Mouse (Mus musculus): Measurements from ENCODE around the gene Thap8. TPM values are rescaled to one million over a fixed set of nuclear protein-coding genes. Genes with fewer than 3 reads are reported as not detected.
"Not testable (repeated sequence)": the region's sequence is repeated elsewhere in the genome, so short reads cannot be mapped to it uniquely, and the experiment has no call there.

The Thap8 gene
- polyA plus RNA-seq, 1 experiment from 2014 or later: 0.19 TPM

- WGBS: 86% methylated on average over 3 of the region's 3 CpGs
- not testable (repeated sequence) for H3K9me3 ChIP-seq (ENCODE audit: control insufficient read depth, low read length); ATAC-seq (ENCODE audit: low FRiP score)
These were observed 42.5 kb upstream of the Thap8 start for GRCm38 (mm10) chr7:30237374-30237773.

DNA sequence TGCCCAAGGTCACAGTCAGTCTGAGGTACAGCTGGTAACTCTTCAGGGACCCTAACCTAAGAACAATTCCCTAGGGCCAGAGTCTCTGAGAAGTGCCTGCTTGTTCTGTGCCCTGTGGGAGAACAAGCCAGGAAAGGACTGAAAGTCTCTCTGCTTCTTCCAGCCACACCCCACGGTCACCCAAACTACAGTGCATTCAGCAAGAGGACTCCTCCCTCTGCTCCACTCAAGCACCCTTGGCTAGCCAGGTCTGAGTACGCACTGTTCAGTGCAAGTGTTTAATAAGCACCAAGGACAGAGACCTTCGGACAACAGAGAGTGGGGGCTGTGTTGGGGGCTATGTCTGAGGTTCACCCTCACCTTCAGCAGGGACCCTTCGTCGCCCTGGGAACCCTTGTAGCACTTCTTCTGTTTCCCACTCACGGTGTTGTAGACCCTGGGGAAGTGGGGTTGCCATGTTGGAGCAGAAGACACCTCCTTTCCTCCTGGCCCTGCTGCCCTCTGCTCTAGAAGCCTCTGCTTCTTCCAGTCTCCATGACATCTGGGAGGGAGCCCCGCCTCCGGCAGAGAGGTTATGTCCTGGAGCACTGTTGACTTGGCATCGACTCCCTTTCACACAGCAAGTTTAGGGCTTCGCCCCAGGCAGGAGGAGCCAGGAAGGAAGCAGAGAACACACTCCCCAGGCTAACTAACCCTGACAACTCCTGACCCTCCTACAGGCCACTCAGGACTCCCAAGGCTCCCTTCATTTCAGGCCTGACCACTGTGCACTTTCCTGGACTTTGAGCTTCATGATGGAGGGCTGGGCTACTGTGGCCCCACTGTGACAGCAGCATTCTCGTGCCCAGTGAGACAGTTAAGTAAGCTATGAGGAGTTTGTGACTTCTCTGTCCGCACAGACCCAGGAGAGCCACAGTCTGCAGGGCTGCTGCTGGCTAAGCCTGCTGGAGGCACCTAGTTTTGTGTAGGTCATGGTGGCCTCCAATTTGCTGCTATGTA is 27.6 kb upstream of the Thap8 start:
- Histone ChIP-seq H3K9me3 (ENCODE audit: control insufficient read depth, low read length) (no peaks in the 10 kb centered on the region), H3K27ac (ENCODE audit: low read depth, low read length) (no peak overlapping the region), H3K4me3 (ENCODE audit: low read depth, low read length) (no peak overlapping the region), H3K27me3 (ENCODE audit: control insufficient read depth, insufficient read depth, low read length) (no peaks in the 10 kb centered on the region), H3K9ac (ENCODE audit: low read length) (no peak overlapping the region), H3K4me1 (ENCODE audit: control insufficient read depth, insufficient read depth, low read length) (no peaks in the 10 kb centered on the region), H3K4me2 (no peak overlapping the region), H3K36me3 (ENCODE audit: control insufficient read depth, insufficient read depth, low read length) (no peaks in the 10 kb centered on the region; the same call in 1 of the 2 replicates)
- DNase-seq (ENCODE audit: low spot score, missing footprints) (no peak), ATAC-seq (ENCODE audit: low FRiP score) (no peak)
- whole genome bisulfite sequencing: 90% methylated on average over 12 of the region's 12 CpGs

More at GRCm38 (mm10) chr7:30237374-30237773, 42.5 kb upstream of the Thap8 start:
- H3K9ac ChIP-seq (ENCODE audit: low read length); H3K4me1 ChIP-seq (ENCODE audit: control insufficient read depth, insufficient read depth, low read length); H3K27ac ChIP-seq (ENCODE audit: low read depth, low read length); H3K4me2 ChIP-seq; H3K4me3 ChIP-seq (ENCODE audit: low read depth, low read length); H3K27me3 ChIP-seq (ENCODE audit: control insufficient read depth, insufficient read depth, low read length); H3K36me3 ChIP-seq (ENCODE audit: control insufficient read depth, insufficient read depth, low read length); DNase-seq (ENCODE audit: low spot score, missing footprints): not testable (repeated sequence)

DNA sequence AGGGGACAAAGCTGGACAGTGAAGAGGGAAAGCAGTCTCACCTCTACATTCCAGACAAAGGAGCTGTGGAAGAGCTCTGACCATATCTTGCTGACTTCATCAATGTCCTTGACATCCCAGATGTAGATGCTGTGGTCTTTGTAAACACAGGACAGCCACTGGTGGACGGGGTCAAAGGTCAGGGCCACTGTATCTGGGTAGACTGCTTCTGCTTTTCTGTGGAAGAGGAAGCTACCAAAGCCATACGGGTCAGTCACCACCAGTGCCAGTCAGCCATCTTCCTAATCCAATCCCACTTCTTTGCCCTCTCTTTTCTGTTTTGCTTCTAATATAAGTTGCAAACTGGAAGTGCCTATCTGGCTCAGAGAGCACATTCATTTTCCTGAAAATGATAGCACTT is 14.9 kb upstream of the Thap8 start:
- Histone ChIP-seq H3K4me3 (ENCODE audit: low read depth, low read length) (no peak overlapping the region), H3K4me2 (no peak overlapping the region), H3K27ac (ENCODE audit: low read depth, low read length) (no peak overlapping the region), H3K9me3 (ENCODE audit: control insufficient read depth, low read length) (no peaks in the 10 kb centered on the region), H3K27me3 (ENCODE audit: control insufficient read depth, insufficient read depth, low read length) (no peaks in the 10 kb centered on the region), H3K4me1 (ENCODE audit: control insufficient read depth, insufficient read depth, low read length) (no peaks in the 10 kb centered on the region), H3K9ac (ENCODE audit: low read length) (no peak overlapping the region), H3K36me3 (ENCODE audit: control insufficient read depth, insufficient read depth, low read length) (peaks cover 13% of the 10 kb centered on the region)
- no peak for DNase-seq (ENCODE audit: low spot score, missing footprints)
- ATAC-seq (ENCODE audit: low FRiP score): no peak
- WGBS: 83% methylated on average over 2 of the region's 2 CpGs

DNA sequence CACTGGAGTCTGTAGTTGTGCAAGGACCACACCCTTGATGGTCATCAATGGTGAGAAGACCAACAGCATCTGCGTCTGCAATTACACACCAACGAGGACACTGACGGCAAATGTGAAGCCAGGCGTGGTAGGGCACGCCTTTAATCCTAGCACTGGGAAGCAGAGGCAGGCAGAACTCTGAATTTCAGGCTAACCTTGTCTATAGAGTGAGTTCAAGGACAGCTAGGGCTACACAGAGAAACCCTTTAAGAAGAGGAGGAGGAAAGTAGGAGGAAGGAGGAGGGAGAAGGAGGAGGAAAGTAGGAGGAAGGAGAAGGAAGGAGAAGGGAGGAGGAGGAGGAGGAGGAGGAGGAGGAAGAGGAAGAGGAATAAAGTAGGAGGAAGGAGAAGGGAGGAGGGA is 14.4 kb upstream of the Thap8 start:
- no peaks in the 10 kb centered on the region for H3K9me3 ChIP-seq (ENCODE audit: control insufficient read depth, low read length)
- H3K27ac ChIP-seq (ENCODE audit: low read depth, low read length): no peak overlapping the region
- no peaks in the 10 kb centered on the region for H3K27me3 ChIP-seq (ENCODE audit: control insufficient read depth, insufficient read depth, low read length)
- H3K4me2 ChIP-seq: no peak overlapping the region
- H3K9ac ChIP-seq (ENCODE audit: low read length): no peak overlapping the region
- ATAC-seq (ENCODE audit: low FRiP score): no peak
- no peak overlapping the region for H3K4me3 ChIP-seq (ENCODE audit: low read depth, low read length)
- H3K4me1 ChIP-seq (ENCODE audit: control insufficient read depth, insufficient read depth, low read length): no peaks in the 10 kb centered on the region
- no peak for DNase-seq (ENCODE audit: low spot score, missing footprints)
- 93% methylated on average over 5 of the region's 5 CpGs for WGBS
- H3K36me3 ChIP-seq (ENCODE audit: control insufficient read depth, insufficient read depth, low read length): peaks cover 13% of the 10 kb centered on the region

- Histone ChIP-seq H3K36me3 (ENCODE audit: control insufficient read depth, insufficient read depth, low read length) (peaks cover 13% of the 10 kb centered on the region), H3K27me3 (ENCODE audit: control insufficient read depth, insufficient read depth, low read length) (no peaks in the 10 kb centered on the region), H3K4me2 (no peak overlapping the region), H3K4me1 (ENCODE audit: control insufficient read depth, insufficient read depth, low read length) (no peaks in the 10 kb centered on the region), H3K9me3 (ENCODE audit: control insufficient read depth, low read length) (no peaks in the 10 kb centered on the region), H3K27ac (ENCODE audit: low read depth, low read length) (no peak overlapping the region), H3K9ac (ENCODE audit: low read length) (no peak overlapping the region), H3K4me3 (ENCODE audit: low read depth, low read length) (no peak overlapping the region)
- ATAC-seq (ENCODE audit: low FRiP score) (no peak), DNase-seq (ENCODE audit: low spot score, missing footprints) (no peak)
- 91% methylated on average over 7 of the region's 7 CpGs for WGBS
These were observed 14.0 kb upstream of the Thap8 start for GRCm38 (mm10) chr7:30265935-30266334.

DNA sequence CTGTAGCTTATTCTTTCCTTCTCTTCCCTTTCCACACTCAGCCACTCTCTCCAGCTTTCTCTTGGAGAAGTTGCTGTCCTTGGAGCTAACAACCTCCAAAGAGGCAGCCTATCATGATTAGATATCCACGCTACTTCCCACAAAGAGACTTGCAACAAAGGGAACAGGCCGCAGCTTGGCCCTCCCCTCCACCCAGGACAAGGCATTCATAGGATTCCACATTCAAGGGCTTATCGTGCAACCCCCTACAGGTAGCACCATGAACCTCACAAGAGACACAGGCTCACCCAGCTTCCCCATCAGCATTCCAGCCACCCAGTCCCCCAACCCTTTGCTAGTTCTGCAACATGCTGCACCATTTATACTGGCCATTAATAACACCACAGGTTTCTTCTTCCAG is 13.1 kb upstream of the Thap8 start:
- DNase-seq (ENCODE audit: low spot score, missing footprints): no peak
- no peak overlapping the region for H3K27ac ChIP-seq (ENCODE audit: low read depth, low read length)
- peaks cover 10% of the 10 kb centered on the region for H3K36me3 ChIP-seq (ENCODE audit: control insufficient read depth, insufficient read depth, low read length)
- WGBS: 85% methylated on average over 3 of the region's 3 CpGs
- H3K4me1 ChIP-seq (ENCODE audit: control insufficient read depth, insufficient read depth, low read length): no peaks in the 10 kb centered on the region
- no peak overlapping the region for H3K9ac ChIP-seq (ENCODE audit: low read length)
- no peak overlapping the region for H3K4me2 ChIP-seq
- H3K4me3 ChIP-seq (ENCODE audit: low read depth, low read length): no peak overlapping the region
- ATAC-seq (ENCODE audit: low FRiP score): no peak
- H3K9me3 ChIP-seq (ENCODE audit: control insufficient read depth, low read length): no peaks in the 10 kb centered on the region
- H3K27me3 ChIP-seq (ENCODE audit: control insufficient read depth, insufficient read depth, low read length): no peaks in the 10 kb centered on the region

DNA sequence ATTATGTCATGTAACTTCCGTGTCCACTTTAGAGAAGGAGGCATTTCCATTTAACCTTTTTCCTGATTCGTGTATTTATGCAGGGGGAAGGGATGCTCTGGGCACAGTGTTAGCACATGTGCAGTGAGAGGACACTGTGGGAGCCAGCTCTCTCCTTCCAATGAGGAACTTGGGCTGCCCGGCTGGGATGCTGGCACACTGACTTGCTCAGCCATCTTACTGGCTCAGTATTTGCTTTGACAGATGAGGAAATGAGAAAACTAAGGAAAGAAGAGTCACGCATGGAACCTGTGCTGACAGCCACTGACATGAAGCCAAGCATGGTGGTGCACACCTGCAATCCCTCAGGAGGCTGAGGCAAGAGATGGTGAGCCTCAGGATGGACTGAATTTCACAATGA is 10.3 kb upstream of the Thap8 start:
- H3K9me3 ChIP-seq (ENCODE audit: control insufficient read depth, low read length): no peaks in the 10 kb centered on the region
- no peak overlapping the region for H3K4me3 ChIP-seq (ENCODE audit: low read depth, low read length)
- H3K36me3 ChIP-seq (ENCODE audit: control insufficient read depth, insufficient read depth, low read length): peaks cover 7% of the 10 kb centered on the region
- no peak overlapping the region for H3K9ac ChIP-seq (ENCODE audit: low read length)
- no peaks in the 10 kb centered on the region for H3K4me1 ChIP-seq (ENCODE audit: control insufficient read depth, insufficient read depth, low read length)
- no peak overlapping the region for H3K4me2 ChIP-seq
- ATAC-seq (ENCODE audit: low FRiP score) (no peak), DNase-seq (ENCODE audit: low spot score, missing footprints) (no peak)
- H3K27ac ChIP-seq (ENCODE audit: low read depth, low read length): no peak overlapping the region
- WGBS: 92% methylated on average over 4 of the region's 4 CpGs
- no peaks in the 10 kb centered on the region for H3K27me3 ChIP-seq (ENCODE audit: control insufficient read depth, insufficient read depth, low read length)

DNA sequence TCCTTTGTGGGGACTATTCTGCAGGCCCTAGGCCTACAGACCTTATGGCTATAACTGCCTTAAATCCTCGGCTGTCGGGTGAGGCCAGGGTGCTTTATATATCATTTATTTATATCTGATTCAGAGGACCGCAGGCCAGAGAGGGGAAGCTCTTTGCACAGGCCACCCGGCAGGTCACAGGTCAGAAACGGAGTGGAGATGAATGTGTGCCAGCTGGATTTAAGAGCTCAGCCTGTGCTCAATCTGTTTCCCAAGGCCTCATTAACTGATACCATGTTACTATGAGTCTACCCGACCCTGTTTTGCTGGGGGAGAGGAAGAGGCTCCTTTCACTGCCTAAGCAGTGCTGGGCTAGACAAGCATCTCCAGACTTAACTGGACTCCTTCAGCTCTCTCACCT is 5.5 kb upstream of the Thap8 start:
- ATAC-seq (ENCODE audit: low FRiP score) (no peak), DNase-seq (ENCODE audit: low spot score, missing footprints) (no peak)
- Histone ChIP-seq H3K36me3 (ENCODE audit: control insufficient read depth, insufficient read depth, low read length) (peaks cover 3% of the 10 kb centered on the region; the same call in 1 of the 2 replicates), H3K9ac (ENCODE audit: low read length) (no peak overlapping the region), H3K9me3 (ENCODE audit: control insufficient read depth, low read length) (no peaks in the 10 kb centered on the region), H3K4me2 (no peak overlapping the region), H3K4me3 (ENCODE audit: low read depth, low read length) (no peak overlapping the region), H3K4me1 (ENCODE audit: control insufficient read depth, insufficient read depth, low read length) (peaks cover 6% of the 10 kb centered on the region; the same call in 1 of the 2 replicates), H3K27me3 (ENCODE audit: control insufficient read depth, insufficient read depth, low read length) (no peaks in the 10 kb centered on the region), H3K27ac (ENCODE audit: low read depth, low read length) (no peak overlapping the region)
- 86% methylated on average over 6 of the region's 6 CpGs for WGBS

GRCm38 (mm10) chr7:30278911-30279310 is 983 bp upstream of the Thap8 start:
- WGBS: 57% methylated on average over 2 of the region's 2 CpGs
- Histone ChIP-seq H3K4me2 (peak overlapping the region; percentile 85), H3K27ac (ENCODE audit: low read depth, low read length) (no peak overlapping the region), H3K27me3 (ENCODE audit: control insufficient read depth, insufficient read depth, low read length) (no peaks in the 10 kb centered on the region), H3K9ac (ENCODE audit: low read length) (peak overlapping the region; percentile 71; the same call in 1 of the 2 replicates), H3K9me3 (ENCODE audit: control insufficient read depth, low read length) (no peaks in the 10 kb centered on the region), H3K4me1 (ENCODE audit: control insufficient read depth, insufficient read depth, low read length) (peaks cover 11% of the 10 kb centered on the region), H3K36me3 (ENCODE audit: control insufficient read depth, insufficient read depth, low read length) (no peaks in the 10 kb centered on the region), H3K4me3 (ENCODE audit: low read depth, low read length) (0 out of 2 replicates have a peak overlapping the region, but pooled peaks have one; percentile 75)
- ATAC-seq (ENCODE audit: low FRiP score) (no peak), DNase-seq (ENCODE audit: low spot score, missing footprints) (no peak)
